Mouse (Mus musculus) adrenal gland, postnatal 14 days (tissue): ENCODE measurements around the gene Il17rb. TPM values are rescaled to one million over a fixed set of nuclear protein-coding genes. Genes with fewer than 3 reads are reported as not detected.

Source experiments
- DNase-seq: peaks from one replicate; pipeline ENCODE4 v3.0.0; 2021; ENCODE audit warnings: mixed read lengths
- long read RNA-seq, 2 experiments: library from polyadenylated mRNA; stranded (forward); transcript quantifications; one replicate each; pipeline ENCODE4 v2.0.0; 2021
- total RNA-seq: library from RNA; stranded (reverse); gene quantifications from 2 replicates; pipeline ENCODE4 v1.2.3, GENCODE M21; 2021

Il17rb gene
- 2.2 and 2.3 TPM in 2 replicates for total RNA-seq
- long read RNA-seq, experiment 1, partial matches to known transcripts = 0 of 2 reads
- long read RNA-seq, experiment 1, other reads (novel, unspliced or antisense) = 1 of 2 reads
- long read RNA-seq, experiment 2, partial matches to known transcripts = 1 of 2 reads
- long read RNA-seq, experiment 2, other reads (novel, unspliced or antisense) = 1 of 2 reads

DNA sequence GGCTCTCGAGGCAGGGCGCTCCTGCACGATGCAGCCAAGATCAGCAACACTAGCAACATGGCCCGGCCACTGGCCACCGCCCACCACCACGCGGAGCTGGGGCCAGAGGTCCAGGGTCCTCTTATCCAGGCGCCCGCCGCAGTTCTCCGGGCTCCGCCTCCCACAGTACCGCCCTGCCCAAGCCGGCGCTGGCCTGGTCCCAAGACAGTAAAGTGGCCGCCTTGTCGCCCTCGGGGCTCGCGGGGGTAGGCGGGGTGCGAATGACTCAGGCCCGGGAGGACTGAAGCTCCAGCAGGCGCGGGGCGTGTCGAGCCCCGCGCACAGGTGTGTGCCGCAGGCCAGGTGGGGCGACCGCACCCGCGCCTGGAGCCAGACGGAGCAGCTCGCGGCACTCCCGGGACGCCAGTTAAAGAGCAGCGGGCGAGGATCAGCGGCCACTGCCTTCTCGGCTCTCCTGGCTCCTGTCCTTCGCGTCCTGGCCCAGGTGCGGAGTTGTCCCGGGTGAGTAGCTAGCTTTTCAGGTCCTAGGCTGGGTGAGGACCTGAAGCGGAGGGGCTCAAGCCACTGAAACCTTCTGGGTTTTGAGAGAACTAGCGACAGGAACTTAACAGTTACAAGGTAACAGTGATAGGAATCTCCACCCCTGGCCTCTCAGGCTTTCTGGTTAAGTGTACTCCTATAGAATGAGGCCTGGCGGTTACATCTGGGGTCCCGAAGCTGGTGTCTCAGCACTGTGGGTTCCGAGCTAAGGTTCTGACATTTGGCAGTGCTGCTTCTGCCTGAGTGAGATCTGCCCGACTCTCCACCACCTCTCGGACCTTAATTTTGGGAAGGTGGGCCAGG, at the start of gene Il17rb, which contains the start of gene Chdh:
TSS of gene Il17rb (minus strand) at position 164 of the 843 bp plus-strand sequence.
TSS of gene Chdh (plus strand) at position 291 of the 843 bp plus-strand sequence.
- DNase-seq = peak; percentile 85

DNA sequence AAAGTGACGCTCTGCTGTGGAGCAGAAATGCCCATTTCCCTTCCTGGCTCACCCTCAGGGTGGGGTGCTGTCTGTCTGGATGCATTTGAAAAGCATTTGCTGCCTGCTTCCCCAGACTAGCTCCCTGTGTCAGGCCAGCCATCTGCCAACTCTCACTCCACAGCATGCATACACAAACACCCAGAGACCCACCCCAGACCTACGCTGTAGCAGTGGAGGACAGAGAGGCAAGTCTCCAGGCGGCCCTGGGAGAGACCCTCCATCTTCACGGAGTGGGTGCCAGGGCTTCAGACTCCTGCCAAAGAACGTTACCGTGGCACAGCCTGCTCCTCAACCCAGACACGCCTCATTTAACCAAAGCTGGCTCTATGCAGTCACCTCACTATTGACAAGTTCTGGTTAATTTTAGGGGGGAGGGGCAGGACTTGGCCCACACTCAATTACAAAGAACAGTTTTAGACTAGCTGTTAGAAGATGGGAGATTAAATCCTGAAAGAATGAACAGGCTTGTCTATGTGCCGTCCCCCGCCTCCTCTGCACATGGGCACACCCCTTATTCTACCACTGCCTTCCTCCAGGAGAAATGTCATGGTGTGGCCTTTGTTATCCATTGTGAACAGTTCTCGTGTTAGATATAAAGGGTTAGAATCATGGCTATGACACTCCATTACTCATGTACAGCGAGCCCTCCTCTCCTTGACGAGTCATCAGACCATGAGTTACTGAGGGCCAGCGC, 47.5 kb upstream of the Il17rb start:
- no peak for DNase-seq

DNA sequence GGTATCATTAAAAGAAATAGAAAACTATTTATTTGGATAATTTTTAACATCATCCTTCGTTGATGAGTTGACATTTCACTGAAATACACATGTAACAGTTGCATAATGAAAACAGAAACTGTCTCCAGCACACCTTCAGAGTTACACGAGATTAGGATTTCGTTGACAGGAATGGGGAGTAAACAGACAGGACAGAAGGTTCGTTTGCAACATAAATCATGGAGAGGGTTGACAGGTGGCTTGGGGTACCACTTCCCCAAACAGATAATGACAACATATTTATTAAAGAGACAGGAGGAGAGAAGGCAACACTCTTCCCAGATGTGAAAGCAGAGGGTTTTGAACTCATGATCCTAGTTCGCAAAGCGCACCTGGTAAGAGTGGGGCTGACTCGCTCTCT, 46.2 kb upstream of the Il17rb start:
- no peak for DNase-seq

DNA sequence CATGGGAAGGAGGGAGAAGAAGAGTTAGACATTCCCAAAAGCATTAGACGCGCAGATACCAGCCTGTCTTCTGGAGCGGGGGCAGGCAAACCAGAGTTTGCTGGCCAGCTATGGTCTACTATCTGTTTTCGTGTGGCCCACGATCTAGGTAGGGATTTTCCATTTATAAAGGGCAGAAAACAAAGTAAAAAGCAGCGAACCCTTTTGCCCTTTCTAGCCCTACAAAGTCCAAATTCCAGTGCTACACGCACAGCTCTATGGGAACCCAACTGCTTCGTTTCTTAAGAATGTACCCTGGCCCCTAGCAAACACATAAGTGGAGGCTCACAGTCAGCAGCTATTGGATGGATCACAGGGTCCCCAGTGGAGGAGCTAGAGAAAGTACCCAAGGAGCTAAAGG, 41.6 kb upstream of the Il17rb start:
- no peak for DNase-seq

DNA sequence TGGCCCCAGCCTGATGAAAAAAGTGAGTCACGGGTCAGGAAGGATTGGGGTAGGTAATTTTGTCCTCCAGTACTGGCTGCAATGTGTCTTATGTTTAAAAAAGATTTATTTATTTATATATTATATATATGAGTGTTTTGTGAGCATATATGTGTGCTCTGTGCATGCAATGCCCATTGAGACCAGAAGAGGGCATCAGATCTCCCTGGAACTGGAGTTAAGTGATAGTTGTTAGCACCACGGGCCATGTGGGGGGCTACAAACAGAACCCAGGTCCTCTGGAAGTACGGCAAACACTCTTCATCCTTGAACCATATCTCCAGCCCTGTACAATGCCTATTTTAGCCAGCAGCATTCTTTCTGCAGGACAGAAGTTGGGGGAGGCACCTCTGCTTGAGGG, 39.4 kb upstream of the Il17rb start:
- no peak for DNase-seq

DNA sequence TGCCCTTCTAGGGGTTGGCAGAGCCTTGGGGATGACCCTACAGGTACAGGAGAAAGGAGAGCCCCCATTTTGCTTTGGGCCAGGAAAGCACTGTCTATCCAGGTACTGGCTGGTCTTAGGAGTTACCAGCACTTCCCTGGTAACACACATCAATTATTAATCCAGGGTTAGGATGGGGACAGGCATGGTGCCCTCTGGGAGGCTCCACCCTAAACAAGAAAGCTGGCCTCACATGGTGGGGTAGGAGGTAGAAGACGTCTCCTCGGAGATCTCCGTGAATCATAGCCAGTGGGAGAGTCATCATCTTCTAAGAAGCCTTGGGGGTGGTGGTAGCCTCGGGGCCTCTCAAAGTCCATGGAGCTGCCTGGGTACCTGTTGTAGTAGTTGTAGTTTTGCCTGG, 38.3 kb upstream of the Il17rb start:
- no peak for DNase-seq

DNA sequence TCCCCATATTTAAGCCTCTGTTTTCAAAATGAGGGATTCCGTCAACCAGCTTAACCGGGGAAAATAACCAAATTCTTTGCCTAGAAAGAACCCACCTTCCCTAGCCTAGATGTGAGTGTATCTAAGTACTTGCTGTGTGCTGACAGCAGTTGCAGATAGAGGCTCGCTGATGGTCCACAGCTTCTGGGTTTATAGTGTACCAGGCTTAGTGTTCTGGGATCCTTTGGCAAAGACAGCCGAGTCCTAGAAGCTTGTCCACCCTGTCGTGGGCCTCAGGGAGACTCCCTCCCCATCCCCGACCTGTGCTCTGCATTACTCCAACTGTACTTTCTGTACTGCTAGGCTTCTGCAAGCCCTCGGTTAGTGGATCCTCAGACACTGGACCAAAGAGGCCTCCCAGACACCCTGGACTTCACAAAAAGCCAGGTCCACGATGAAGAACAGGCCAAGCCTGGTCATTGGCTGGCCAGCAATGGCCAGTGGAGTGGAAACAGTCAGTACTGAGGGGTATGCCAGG, 37.1 kb upstream of the Il17rb start:
- DNase-seq = no peak

DNA sequence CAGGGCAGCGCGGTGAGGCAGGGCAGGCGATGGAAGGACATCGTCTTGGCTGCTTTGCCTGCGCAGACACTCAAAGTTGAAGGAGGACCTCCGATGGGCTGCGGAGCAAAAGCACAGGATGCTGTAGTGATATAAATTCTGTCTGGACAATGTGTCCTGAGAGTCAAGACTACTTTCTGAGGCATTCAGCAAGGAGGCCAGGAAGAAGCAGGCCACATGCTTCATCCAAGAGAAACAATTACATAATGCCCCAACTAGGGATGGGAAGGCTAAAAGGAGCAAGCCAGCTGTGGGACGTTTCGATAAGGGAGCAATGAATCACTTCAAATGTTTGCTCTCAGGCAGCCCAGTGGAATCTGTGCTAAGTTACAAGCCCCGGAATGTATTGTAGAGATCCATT, 36.5 kb upstream of the Il17rb start:
- DNase-seq = no peak

DNA sequence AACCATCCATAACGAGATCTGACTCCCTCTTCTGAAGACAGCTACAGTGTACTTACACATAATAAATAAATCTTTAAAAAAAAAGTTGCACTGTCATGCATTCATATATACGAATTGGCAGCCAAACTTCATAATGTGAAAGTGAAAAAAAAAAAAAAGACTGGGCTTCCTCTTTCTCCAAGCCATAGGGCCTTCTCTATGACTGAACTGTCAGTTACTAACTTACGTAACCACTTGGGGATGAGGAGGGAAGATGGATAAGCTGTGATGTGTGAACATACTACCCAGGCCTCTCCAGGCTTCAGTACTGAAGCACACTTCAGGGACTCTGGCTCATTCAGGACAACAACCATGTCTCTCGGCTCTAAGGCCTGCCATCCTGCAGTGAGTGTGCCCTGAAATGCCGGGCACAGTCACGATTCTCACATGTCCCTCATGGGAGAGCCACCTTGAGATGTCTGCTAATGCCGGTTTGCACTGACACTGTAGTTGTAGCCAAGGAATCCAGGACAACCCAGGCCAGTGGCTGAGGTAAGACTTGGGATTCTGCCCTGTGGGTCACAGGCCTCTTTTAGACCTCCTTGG, 34.8 kb upstream of the Il17rb start:
- peak; percentile 15 for DNase-seq

DNA sequence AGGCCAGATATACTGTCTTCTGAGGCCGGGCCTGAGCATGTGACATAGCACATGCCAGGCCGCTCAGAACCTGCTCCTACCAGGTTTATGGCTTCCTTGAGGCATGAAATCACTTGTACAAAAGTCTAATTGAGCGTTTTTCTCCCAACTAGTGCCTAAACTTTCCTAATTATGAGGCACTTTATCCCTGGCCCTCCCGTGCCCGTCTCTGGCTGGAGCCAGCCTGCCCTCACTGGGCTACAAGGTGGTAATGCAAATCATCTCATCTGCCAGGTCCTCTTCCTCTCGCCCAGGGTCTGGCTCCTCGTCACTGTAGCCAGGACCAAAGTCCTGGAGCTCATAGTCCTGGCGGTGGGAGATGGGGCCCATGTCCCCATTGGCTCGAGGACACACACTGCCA, 33.1 kb upstream of the Il17rb start:
- DNase-seq = no peak

DNA sequence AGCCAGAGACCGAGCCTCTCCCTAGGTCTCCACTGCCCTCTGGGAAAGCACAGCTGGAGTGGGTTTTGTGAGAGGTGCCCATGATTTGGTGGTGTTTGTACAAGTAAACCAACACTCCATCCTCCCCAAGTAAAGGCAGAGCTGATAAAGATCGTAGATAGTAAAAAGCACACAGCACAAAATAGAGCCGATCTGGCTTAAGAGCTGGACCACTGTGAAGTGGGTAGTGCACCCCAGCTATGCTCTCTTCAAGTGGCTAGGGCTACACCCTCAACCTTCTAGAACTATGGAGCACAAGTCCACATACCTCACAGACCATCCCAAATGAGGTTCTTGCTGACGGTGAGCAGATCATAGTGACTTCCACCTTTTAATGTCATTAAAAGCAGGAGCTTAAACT, 30.7 kb upstream of the Il17rb start:
- no peak for DNase-seq

DNA sequence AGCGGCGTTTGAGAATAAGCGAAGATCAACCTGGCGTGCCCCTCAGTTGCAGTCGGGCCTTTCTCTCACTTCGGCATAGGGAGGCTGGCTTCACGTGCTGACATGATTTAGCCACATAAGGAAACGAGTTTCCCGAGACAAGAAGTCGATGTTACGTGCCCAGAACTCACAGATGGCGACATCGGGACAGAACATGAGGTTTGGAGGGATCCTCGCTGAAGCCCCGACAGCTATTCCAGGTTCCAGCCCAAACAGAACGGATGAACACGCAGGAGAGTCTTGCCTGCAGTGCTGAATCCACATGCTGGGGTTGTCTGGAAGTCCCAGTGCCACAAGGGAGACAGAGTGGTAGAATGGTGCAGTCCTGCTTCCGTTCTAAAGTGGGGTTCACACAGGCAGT, 29.7 kb upstream of the Il17rb start:
- no peak for DNase-seq

DNA sequence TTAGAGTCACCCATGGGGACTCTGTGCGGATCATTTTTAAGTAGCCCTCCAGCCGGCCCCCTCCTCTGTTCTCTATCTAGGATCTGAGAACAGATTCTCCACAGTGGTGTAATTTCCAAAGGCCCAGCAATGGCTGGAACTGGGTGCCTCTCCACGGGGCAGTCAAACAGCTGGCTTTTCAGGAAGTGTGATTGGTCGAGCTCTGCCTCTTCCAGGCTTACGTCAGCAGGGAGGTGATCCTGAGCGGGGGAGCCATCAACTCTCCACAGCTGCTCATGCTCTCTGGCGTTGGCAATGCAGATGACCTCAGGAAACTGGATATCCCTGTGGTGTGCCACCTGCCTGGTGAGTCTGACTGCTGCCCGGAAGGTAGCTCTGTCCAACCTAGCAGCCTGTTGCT, 24.7 kb upstream of the Il17rb start:
- no peak for DNase-seq

DNA sequence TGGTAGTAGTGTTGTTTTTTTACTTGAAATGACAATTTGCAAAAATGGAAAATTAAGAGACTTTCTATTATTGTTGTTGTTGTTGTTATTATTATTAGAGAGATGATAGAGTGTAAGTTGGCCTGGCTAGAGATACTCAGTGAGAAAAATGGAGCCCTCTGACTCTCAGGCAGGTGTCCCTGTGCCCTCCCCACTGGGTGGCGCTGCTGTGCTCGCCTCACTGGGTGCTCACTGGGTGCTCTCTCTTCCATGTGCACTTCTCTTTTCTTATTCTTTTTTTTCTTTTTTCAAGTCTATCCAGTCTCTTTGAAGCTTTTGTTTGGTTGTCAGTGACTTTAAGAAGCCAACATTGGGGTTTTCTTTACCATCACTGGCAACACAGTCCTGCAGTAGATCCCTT, 18.7 kb upstream of the Il17rb start:
- DNase-seq = peak; percentile 77

DNA sequence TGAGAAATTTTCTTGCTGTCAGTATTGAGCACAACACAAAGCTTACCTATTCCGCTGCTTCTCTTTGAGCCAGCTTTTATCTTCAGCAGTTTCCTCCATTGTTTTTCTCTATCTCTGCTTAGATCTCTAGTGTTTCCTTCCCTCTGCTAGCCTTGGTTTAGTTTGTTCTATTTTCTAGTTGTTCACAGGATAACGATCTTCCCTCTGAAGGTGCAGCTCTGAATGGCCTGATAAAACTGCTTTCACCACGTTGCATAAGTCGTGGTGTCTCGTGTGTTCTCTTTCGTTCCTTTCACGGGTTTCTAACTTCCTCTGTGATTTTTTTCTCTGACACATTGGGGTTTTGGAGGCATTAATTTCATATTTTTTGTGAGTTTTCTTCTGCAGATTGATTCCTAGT, 15.7 kb upstream of the Il17rb start:
- DNase-seq = no peak

DNA sequence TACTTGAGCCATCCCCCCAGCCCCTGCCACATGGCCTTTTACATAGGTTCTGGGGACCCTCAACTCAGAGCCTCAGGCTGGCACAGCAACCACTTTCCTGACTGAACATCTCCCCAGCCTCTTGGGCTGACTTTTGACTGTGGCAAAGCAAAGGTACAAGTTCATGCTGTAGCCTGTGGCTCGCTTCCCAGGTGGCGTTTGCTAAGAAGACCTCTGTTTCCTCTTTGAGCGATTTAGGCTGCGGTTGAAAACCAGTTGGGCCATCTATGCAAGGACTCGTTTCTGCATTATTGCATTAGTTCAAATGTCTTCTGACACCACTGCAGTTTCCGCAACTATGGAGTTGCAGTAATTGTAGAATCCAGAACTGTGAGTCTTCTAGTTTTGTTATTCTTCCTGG, 13.8 kb upstream of the Il17rb start:
- no peak for DNase-seq

DNA sequence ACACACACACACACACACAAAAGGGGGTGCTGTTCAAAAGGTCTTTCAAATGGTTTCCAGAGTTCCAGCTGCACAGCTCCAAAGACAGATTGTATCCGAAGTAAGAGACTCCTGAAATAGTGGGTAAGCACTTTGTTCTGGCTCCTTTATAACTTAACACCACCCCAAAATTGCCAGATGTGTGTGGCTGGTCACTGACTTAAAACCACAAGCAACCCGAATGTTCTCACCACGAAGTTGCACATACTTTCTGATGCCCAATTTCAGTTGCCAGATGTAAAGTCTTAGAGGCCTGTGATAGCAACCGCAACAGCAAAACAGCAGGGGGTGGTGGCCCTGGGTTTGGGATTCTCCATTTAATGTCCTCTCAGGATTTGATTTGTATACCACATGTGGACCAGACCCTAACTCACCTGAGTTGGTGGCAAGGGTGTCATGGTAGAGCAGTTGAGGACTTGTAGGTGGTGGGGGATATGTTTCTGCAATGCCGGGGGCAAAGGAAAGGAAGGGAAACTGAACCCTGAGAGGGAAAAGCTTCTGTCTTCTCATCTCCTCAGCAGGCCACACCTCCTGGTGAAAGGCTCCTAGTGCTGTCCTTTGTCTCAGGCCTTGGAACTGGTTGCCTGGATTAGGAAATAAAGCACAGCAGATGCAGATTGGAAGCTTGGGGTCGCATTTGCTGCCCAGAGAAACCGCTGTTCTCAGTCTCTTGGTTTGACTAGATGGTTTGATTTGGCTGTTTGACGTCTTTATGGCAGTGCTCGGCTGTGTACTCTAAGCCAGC, 11.3 kb upstream of the Il17rb start:
- DNase-seq = no peak

DNA sequence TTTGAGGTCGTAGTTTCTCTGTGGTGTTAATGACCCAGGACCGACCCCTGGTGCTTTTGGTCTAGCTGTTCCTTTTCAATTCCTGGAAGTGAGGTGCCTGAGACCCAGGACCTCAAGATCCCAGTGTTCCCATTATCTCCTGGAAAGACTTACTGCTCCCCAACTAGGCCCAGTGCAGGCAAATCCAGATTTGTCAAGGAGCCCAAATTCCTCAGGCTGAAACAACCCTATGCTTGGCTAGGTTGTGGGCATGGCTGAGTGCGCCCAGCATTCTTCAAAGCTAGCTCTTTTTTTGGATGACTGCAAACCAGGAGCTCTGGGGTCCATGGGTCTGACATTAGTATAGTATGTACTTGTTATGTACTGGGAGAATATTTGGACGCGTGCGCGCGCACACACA, 10.7 kb upstream of the Il17rb start:
- DNase-seq = no peak

DNA sequence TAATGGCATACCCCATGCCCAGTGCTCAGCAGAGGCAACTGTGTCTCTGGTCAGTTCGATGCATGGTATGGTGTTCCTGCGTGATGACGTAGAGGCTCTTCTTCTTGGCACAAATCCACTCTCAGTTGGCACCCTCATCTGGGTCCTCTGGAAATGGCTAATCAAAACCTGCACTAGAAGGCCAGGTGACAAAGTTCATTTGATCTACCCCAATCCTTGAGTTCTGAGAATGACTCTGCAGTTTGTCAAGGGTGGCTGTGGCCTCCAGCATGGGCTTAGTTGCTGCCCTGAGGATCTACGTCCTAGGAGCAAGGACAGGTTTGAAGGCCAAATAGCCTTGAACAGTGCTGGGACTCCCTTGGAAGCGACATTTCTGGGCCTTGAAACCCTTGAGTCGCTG, 10.2 kb upstream of the Il17rb start:
- DNase-seq = no peak

DNA sequence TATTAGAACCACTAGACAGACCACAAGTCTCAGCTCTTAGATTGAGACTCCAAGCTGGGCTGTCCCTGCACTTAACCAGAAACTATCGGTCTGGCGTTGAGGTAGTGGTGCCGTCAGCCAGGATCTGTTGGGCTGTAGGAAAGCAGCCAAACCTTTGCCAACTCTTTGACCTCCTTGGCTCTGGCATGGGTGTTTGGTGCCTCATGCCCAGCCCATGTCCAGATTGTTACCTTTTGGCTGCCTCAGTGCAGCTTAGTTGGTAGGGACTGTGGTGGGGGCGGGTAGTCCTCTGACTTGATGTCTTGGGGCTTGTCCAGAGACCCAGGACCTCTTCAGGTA, 9.7 kb upstream of the Il17rb start:
- DNase-seq = peak; percentile 57

DNA sequence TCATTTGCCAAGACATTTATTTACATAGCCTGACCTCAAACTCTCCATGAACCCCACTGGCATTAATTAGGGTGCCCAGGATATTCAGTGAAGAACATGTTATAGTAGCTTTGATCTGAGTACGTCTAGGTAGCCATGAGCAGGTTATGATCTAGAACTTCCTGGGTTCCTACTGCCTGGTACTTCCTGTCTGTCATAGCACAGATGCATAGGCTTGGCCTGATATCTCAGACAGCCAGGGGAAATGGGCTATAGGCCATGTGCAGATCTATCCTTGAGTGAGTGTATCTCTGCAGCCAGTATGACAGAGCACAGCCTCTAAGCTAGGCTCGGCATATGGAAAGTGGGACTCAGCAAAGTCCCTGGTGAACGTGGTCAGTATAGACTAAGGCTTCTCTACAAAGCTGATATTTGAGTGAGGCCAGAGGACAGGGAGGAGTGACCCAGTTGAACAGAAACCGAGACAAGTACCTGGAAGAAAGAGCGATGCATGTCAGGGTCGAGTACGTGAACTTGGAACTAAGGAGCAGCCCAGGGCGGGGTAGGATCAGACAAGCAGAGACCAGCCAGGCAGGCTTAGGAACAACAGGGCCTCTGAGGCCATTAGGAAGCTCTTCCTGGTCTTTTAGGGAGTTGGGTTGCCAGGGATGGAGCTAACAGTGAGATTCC, 9.2 kb upstream of the Il17rb start:
- DNase-seq = no peak
